Mouse (Mus musculus) midbrain, embryonic 11.5 days (tissue): ENCODE data around the gene Rad51ap1. TPM values are rescaled to one million over a fixed set of nuclear protein-coding genes. Genes with fewer than 3 reads are reported as not detected.

Source experiments
- ATAC-seq: fragments of 200-750 bp; cut with Nextera tagmentation; 2 replicates; pipeline ENCODE4 v1.8.0; 2017; ENCODE audit warnings: moderate TSS enrichment, moderate library complexity; ENCODE audit not compliant: low FRiP score
- DNase-seq: peaks from one replicate; pipeline ENCODE4 v3.0.0; 2015; ENCODE audit warnings: low spot score; ENCODE audit errors: missing footprints
- H3K27ac ChIP-seq: fragments of 300-500 bp; sonication (generic); 2 replicates; pipeline ENCODE4 v1.5.1; 2014; ENCODE audit warnings: low read depth, low read length
- H3K27me3 ChIP-seq: fragments of 300-500 bp; sonication (generic); 2 replicates; pipeline ENCODE4 v1.6.1; 2014; ENCODE audit warnings: mild to moderate bottlenecking, low read length, moderate library complexity, mixed read lengths; ENCODE audit not compliant: control insufficient read depth, insufficient read depth
- H3K36me3 ChIP-seq: fragments of 300-500 bp; sonication (generic); 2 replicates; pipeline ENCODE4 v1.6.1; 2014; ENCODE audit warnings: mild to moderate bottlenecking, low read length, moderate library complexity, mixed read lengths; ENCODE audit not compliant: control insufficient read depth, insufficient read depth
- H3K4me1 ChIP-seq: fragments of 300-500 bp; sonication (generic); 2 replicates; pipeline ENCODE4 v1.6.1; 2014; ENCODE audit warnings: low read length; ENCODE audit not compliant: control insufficient read depth, insufficient read depth
- H3K4me2 ChIP-seq: fragments of 300-500 bp; sonication (generic); 2 replicates; pipeline ENCODE4 v1.6.1; 2014; ENCODE audit warnings: mild to moderate bottlenecking, moderate library complexity
- H3K4me3 ChIP-seq: fragments of 300-500 bp; sonication (generic); 2 replicates; pipeline ENCODE4 v1.5.1; 2014; ENCODE audit warnings: low read depth, low read length
- H3K9ac ChIP-seq: fragments of 300-500 bp; sonication (generic); 2 replicates; pipeline ENCODE4 v1.6.1; 2014; ENCODE audit warnings: low read length
- H3K9me3 ChIP-seq: fragments of 300-500 bp; sonication (generic); 2 replicates; pipeline ENCODE4 v1.6.1; 2016; ENCODE audit warnings: low read length; ENCODE audit not compliant: control insufficient read depth
- WGBS: fragments of 180-500 bp; shearing (Covaris S2); extraction: QIAGEN DNeasy Blood & Tissue Kit; methylation state at CpG from one replicate; pipeline ENCODE4 v1.1.7; 2014; 5-methylcytosine and 5-hydroxymethylcytosine counted together
- polyA plus RNA-seq: library from polyadenylated mRNA; unstranded; fragments of >200 nt; fragmentation: Nextera tagmentation; extraction: Ambion mirVana; gene quantifications from 2 replicates; pipeline ENCODE4 v1.2.1, GENCODE M21; 2014

The Rad51ap1 gene
- polyA plus RNA-seq, 1 experiment from 2014 or later = 82.3 TPM

- ATAC-seq = no peak
- peaks cover 9% of the 10 kb centered on the region for H3K4me1 ChIP-seq
- H3K27me3 ChIP-seq = no peaks in the 10 kb centered on the region
- H3K4me3 ChIP-seq = peak overlapping the region; percentile 73
- no peak overlapping the region for H3K27ac ChIP-seq
- H3K36me3 ChIP-seq = no peaks in the 10 kb centered on the region
- no peaks in the 10 kb centered on the region for H3K9me3 ChIP-seq
- H3K4me2 ChIP-seq = peak overlapping the region; percentile 68
- no peak overlapping the region for H3K9ac ChIP-seq
- DNase-seq = peak; percentile 87
- 3% methylated on average over 5 of the region's 5 CpGs for WGBS
These were observed 1.1 kb upstream of the Rad51ap1 start for GRCm38 (mm10) chr6:126940451-126940850.

GRCm38 (mm10) chr6:126938853-126939486 lies 417 bp downstream of the Rad51ap1 start:
- H3K27ac ChIP-seq = no peak overlapping the region; the same call in 1 of the 2 replicates
- peak overlapping the region; percentile 76 for H3K9ac ChIP-seq
- no peaks in the 10 kb centered on the region for H3K9me3 ChIP-seq
- ATAC-seq (no peak), DNase-seq (no peak)
- peaks cover 9% of the 10 kb centered on the region for H3K4me1 ChIP-seq
- peak overlapping the region; percentile 68 for H3K4me2 ChIP-seq
- no peaks in the 10 kb centered on the region for H3K27me3 ChIP-seq
- 1% methylated on average over 31 of the region's 31 CpGs for WGBS
- H3K36me3 ChIP-seq = no peaks in the 10 kb centered on the region; the same call in 1 of the 2 replicates
- H3K4me3 ChIP-seq = peak overlapping the region; percentile 73

GRCm38 (mm10) chr6:126938047-126938446 lies 1.3 kb downstream of the Rad51ap1 start:
- Histone ChIP-seq H3K4me2 (peak overlapping the region; percentile 68), H3K27me3 (no peaks in the 10 kb centered on the region), H3K4me3 (peak overlapping the region; percentile 73; the same call in 1 of the 2 replicates), H3K9me3 (no peaks in the 10 kb centered on the region), H3K36me3 (peaks cover 5% of the 10 kb centered on the region; the same call in 1 of the 2 replicates), H3K4me1 (peaks cover 9% of the 10 kb centered on the region), H3K9ac (peak overlapping the region; percentile 76; the same call in 1 of the 2 replicates), H3K27ac (no peak overlapping the region)
- WGBS = 70% methylated on average over 2 of the region's 2 CpGs
- DNase-seq = no peak
- ATAC-seq = no peak

- H3K36me3 ChIP-seq = peaks cover 9% of the 10 kb centered on the region; the same call in 1 of the 2 replicates
- no peaks in the 10 kb centered on the region for H3K27me3 ChIP-seq
- no peaks in the 10 kb centered on the region for H3K9me3 ChIP-seq
- 99% methylated on average over 2 of the region's 2 CpGs for WGBS
- no peak overlapping the region for H3K9ac ChIP-seq
- H3K4me1 ChIP-seq = no peaks in the 10 kb centered on the region
- no peak for DNase-seq
- H3K27ac ChIP-seq = no peak overlapping the region
- H3K4me3 ChIP-seq = no peak overlapping the region
- H3K4me2 ChIP-seq = no peak overlapping the region
- no peak for ATAC-seq
These were observed 6.5 kb downstream of the Rad51ap1 start for GRCm38 (mm10) chr6:126932896-126933295.

- H3K9ac ChIP-seq = peak within 1 kb of the TSS; percentile 22; the same call in 1 of the 2 replicates
These were observed 18.1 kb downstream of the Rad51ap1 start, which contains the start of gene Dyrk4 for GRCm38 (mm10) chr6:126921111-126921881. Gene Dyrk4 (minus strand): TSS chr6:126921839.

GRCm38 (mm10) chr6:126914928-126915327 lies 24.5 kb downstream of the Rad51ap1 start:
- H3K27me3 ChIP-seq = no peaks in the 10 kb centered on the region
- H3K4me1 ChIP-seq = no peaks in the 10 kb centered on the region
- DNase-seq (no peak), ATAC-seq (no peak)
- H3K4me2 ChIP-seq = no peak overlapping the region
- WGBS = 87% methylated on average over 5 of the region's 5 CpGs
- H3K9ac ChIP-seq = no peak overlapping the region
- no peaks in the 10 kb centered on the region for H3K9me3 ChIP-seq
- no peaks in the 10 kb centered on the region for H3K36me3 ChIP-seq
- no peak overlapping the region for H3K27ac ChIP-seq
- H3K4me3 ChIP-seq = no peak overlapping the region

More at GRCm38 (mm10) chr6:126921111-126921881, 18.1 kb downstream of the Rad51ap1 start, which contains the start of gene Dyrk4:
- H3K9me3 ChIP-seq = no peaks in the 10 kb centered on the region
- peak; percentile 57; the same call in 1 of the 2 replicates for ATAC-seq
- peak within 1 kb of the TSS; percentile 26; the same call in 1 of the 2 replicates for H3K4me2 ChIP-seq
- 6% methylated on average over 21 of the region's 21 CpGs for WGBS
- H3K36me3 ChIP-seq = peaks cover 3% of the 10 kb centered on the region; the same call in 1 of the 2 replicates
- no peaks in the 10 kb centered on the region for H3K4me1 ChIP-seq
- no peak within 1 kb of the TSS for H3K4me3 ChIP-seq
- no peak within 1 kb of the TSS for H3K27ac ChIP-seq
- peak; percentile 88 for DNase-seq
- H3K27me3 ChIP-seq = no peaks in the 10 kb centered on the region

- DNase-seq (no peak), ATAC-seq (no peak)
- Histone ChIP-seq H3K9me3 (no peaks in the 10 kb centered on the region), H3K36me3 (no peaks in the 10 kb centered on the region), H3K4me1 (no peaks in the 10 kb centered on the region), H3K4me2 (no peak overlapping the region), H3K4me3 (no peak overlapping the region), H3K27me3 (no peaks in the 10 kb centered on the region), H3K9ac (no peak overlapping the region), H3K27ac (no peak overlapping the region)
- 87% methylated on average over 4 of the region's 4 CpGs for WGBS
These were observed 28.7 kb downstream of the Rad51ap1 start for GRCm38 (mm10) chr6:126910727-126911126.

- ATAC-seq (no peak), DNase-seq (no peak)
- Histone ChIP-seq H3K27me3 (no peaks in the 10 kb centered on the region), H3K36me3 (no peaks in the 10 kb centered on the region), H3K4me2 (no peak overlapping the region), H3K4me3 (no peak overlapping the region), H3K9ac (no peak overlapping the region), H3K4me1 (no peaks in the 10 kb centered on the region), H3K9me3 (no peaks in the 10 kb centered on the region), H3K27ac (no peak overlapping the region)
- 71% methylated on average over 3 of the region's 3 CpGs for WGBS
These were observed 31.5 kb downstream of the Rad51ap1 start for GRCm38 (mm10) chr6:126907876-126908275.

- no peak overlapping the region for H3K4me3 ChIP-seq
- WGBS = 81% methylated on average over 4 of the region's 5 CpGs
- no peaks in the 10 kb centered on the region for H3K9me3 ChIP-seq
- no peaks in the 10 kb centered on the region for H3K4me1 ChIP-seq
- H3K4me2 ChIP-seq = no peak overlapping the region
- H3K36me3 ChIP-seq = no peaks in the 10 kb centered on the region
- no peaks in the 10 kb centered on the region for H3K27me3 ChIP-seq
- DNase-seq (no peak), ATAC-seq (no peak)
- H3K27ac ChIP-seq = no peak overlapping the region
- H3K9ac ChIP-seq = no peak overlapping the region
These were observed 32.0 kb downstream of the Rad51ap1 start for GRCm38 (mm10) chr6:126907378-126907777.
